Mouse (Mus musculus) embryo, embryonic 11.5 days (tissue): ENCODE results near the gene 6430628N08Rik.

ENCODE experiments used
- DNase-seq: peaks from one replicate; pipeline ENCODE4 v3.0.0-alpha.2; 2012; ENCODE audit warnings: low read depth, low spot score

6430628N08Rik gene

GRCm38 (mm10) chr4:115939295-115940102 lies 49.0 kb downstream of the 6430628N08Rik start, which contains the start of gene Dmbx1:
Gene Dmbx1 (minus strand): TSS chr4:115939926.
- DNase-seq, result no peak

- DNase-seq, result no peak
Observed at GRCm38 (mm10) chr4:115940681-115941080, 50.2 kb downstream of the 6430628N08Rik start.

GRCm38 (mm10) chr4:115941242-115941820 lies 50.9 kb downstream of the 6430628N08Rik start:
- DNase-seq, result no peak

GRCm38 (mm10) chr4:115943669-115944314 lies 53.3 kb downstream of the 6430628N08Rik start:
- no peak for DNase-seq
